Mouse (Mus musculus): ENCODE data around the gene Ffar4.

Ffar4 gene

GRCm38 (mm10) chr19:38107871-38108270 is 11.0 kb downstream of the Ffar4 start:
- DNase-seq (ENCODE audit: low spot score in 2 of 2), result no peak

DNA sequence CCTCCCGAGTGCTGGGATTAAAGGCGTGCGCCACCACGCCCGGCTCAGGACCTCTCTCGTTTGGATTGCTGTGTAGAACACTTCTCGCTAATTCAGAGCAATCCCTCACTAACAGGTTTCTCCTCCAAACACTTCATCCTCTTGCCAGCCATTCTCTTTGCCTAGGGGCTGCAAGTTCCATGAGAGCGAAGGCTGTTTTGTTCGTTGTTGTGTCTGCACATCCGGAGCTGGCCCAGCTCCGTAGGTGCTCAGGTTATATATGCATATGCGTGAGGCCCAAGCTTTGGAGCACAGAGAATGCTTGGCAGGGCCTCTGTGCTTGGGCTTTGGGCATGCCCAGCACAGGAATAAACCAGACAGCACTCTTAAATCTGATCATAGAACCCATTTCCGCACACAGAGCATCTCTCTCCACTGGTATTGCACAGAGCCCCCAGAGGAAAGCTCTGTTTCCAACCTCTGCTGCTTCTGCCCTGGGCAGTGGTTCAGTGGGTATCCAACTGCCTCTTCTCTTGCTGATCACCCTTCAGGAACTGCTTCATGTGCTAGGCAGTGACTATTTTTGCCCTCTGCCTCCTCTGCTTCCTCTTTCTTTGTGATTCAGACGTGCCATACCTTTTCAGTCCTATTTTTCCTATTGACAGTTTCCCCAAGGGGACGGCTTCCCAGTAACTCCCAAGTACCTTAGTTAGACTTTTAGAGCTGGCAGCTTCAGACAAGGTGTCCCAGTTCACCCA is 12.8 kb downstream of the Ffar4 start:
- no peak for DNase-seq (ENCODE audit: low spot score in 2 of 2)

DNA sequence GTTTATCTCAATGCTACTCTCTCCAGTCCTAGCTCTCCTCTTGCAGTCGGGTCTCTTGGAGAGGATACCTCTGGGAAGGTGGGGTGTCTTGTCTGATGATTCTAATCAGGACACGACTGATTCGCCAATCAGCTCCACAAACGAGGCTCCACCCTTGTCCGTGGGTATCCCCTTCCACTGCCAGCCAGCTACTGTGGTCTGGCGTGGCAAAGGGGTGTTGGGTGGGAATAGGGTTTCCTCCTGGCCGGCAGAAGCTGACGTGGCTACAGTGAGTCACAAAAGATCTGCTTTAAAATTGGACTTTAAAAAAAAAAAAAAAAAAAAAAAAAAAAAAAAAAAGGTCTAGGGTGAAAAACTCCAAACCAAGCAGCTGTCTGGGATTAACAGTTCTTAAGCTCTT is 14.2 kb downstream of the Ffar4 start:
- no peak for DNase-seq (ENCODE audit: low spot score in 2 of 2)

GRCm38 (mm10) chr19:38112575-38112974 is 15.7 kb downstream of the Ffar4 start:
- DNase-seq (ENCODE audit: low spot score in 2 of 2), result no peak

DNA sequence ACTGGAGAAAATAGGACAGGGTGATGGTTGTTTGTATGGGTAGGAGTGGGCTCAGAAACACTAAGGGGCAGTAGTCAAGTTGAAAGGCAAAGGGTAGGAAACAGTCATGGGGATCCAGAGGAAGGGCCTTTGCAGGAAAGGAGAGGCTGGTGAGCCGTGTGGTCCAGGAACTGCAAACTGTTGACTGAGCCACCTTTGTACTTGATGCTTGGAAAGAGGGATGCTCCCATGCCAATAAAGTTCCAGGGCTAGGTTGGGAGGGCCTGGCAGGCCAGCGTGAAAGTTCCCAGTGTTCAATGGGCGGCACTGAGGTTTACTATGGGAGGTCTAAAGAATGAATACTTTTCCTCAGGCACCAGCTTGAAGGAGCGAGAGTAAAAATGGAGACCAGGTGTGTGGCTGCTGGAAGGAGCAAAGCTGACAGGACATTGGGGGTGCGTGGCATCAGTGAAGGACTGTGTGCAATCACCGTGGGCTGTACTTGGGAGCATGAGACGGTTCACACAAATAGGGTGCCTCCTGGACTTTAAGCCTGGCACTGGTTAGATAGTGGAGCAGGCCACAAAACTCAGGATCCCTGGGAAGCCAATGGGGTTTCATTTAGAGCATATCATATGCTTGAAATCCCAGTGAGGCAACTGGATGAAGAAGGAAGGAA is 18.1 kb downstream of the Ffar4 start:
- no peak for DNase-seq (ENCODE audit: low spot score in 2 of 2)

GRCm38 (mm10) chr19:38120123-38120760 is 23.4 kb downstream of the Ffar4 start:
- DNase-seq (ENCODE audit: low spot score in 2 of 2), result no peak

DNA sequence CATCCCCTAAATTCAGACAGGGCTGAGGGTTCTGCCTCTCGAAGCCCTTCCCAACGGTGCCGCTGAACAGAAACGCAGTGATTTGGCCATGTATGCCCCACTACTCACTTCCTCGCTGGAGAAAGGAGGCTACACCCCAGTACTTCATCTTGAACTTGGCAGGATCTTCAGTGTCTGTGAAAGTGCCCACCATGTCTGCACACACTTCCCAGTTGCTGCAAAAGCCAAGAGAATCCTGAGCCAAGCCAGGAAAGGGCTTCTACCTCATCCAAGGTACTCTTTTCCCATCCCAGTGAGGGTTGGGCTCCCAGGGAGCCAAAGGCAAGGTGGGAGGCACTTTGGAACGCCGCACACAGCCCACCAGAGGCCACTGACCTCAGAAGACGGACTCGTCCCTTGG is 27.1 kb downstream of the Ffar4 start:
- DNase-seq (ENCODE audit: low spot score in 2 of 2), result peak in 1 of 2 experiments; percentile 2

GRCm38 (mm10) chr19:38124401-38125218 is 27.7 kb downstream of the Ffar4 start:
- peak; percentile 9 to 16 for DNase-seq (ENCODE audit: low spot score in 2 of 2)

GRCm38 (mm10) chr19:38125219-38125610 is 28.3 kb downstream of the Ffar4 start, which contains the start of gene Rbp4:
Gene Rbp4, minus strand, starts transcription at chr19:38125281.
- no peak for DNase-seq (ENCODE audit: low spot score in 2 of 2)

DNA sequence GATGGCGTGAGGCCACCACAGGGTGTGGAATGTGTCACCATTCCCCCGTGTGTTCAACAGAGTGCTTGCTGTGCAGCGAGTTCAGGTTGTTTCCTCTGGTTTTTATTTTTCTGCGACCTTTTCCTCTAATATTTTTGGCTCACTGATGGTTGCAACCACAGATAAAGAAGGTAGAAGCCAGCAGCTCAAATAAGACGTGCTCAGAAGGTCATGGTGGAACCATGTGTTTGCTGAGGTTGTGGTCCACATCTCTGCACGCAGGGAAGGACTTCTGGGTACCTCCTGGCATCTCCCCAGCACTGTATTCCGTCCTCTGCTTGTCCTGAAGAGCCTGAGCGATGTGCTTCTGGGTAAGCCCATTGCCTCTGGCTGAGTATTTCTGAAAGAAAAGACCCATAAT is 29.8 kb downstream of the Ffar4 start:
- DNase-seq (ENCODE audit: low spot score in 2 of 2), result no peak

DNA sequence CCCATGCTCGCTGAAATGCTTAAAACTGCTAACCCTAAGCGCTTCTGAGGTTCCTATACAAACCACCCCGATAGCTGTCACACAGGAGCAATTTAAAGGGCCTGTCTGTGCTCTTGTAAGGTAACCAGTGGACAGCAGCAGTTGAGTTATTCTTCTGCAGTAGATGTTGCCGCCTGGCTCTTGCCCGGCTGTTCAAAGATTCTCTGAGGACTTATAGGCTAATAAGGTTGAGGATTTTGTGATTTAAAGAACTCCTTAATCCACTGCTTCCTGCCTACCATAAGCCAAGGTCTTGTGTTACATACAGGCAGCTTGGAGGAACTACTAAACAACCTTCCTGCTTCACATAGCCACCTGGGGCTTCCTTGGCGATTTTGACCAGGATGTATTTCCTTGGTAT is 35.6 kb downstream of the Ffar4 start, which contains the start of gene Pde6c:
Gene Pde6c (plus strand): TSS at position 301 of the 400 bp plus-strand sequence.
- DNase-seq (ENCODE audit: low spot score in 2 of 2), result no peak

DNA sequence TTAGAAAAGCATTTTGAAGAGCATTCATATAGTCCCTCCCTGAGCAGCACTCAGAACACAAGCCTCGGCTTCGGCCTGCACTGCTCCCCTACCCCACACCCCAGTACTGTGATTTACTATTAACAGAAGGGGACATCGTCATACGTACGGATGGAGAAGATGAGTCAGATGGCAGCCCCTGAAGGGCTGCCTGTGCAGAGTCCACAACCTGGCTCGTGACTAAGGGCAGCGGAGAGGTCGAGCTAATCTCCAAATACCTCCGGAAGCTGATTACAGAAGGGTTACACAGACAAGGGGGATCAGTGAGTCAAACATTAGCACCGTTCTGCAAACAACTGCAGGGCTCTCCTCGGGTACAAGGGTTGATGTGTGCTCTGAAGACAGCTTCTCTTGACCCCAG is 37.1 kb downstream of the Ffar4 start:
- no peak for DNase-seq (ENCODE audit: low spot score in 2 of 2)

- no peak for DNase-seq (ENCODE audit: low spot score in 2 of 2)
Measured at GRCm38 (mm10) chr19:38134806-38135205, 37.9 kb downstream of the Ffar4 start.

DNA sequence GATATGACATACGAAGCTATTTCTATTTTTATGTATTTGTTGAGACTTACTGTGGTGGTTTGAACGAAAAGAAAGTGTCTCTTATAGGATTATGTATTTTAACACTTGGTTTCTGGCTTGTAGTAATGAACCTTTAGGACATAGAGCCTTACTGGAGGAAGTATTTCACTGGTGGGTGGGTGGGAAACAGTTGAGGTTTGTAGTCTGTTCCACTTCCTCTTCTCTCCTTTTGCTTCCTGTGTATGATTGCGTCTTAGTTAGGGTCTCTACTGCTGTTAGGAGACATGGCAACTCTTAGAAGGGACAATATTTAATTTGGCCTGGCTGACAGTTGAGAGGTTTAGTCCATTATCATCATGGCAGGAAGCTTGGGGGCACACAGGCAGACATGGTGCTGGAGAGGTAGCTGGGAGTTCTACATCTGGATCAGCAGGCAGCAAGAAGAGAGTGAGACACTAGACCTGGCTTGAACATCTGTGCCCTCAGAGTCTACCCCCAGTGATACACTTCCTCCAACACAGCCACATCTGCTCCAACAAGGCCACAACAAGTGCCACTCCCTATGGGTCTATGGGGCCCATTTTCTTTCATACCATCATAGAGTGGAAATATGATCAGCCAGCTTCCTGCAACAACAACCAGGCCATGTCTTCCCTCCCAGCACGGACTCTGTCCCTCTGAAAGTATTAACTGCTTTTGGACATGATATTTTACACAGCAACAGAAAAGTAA is 46.8 kb downstream of the Ffar4 start:
- no peak for DNase-seq (ENCODE audit: low spot score in 2 of 2)

GRCm38 (mm10) chr19:38156243-38156642 is 59.4 kb downstream of the Ffar4 start:
- no peak for DNase-seq (ENCODE audit: low spot score in 2 of 2)

GRCm38 (mm10) chr19:38161648-38162354 is 64.9 kb downstream of the Ffar4 start:
- DNase-seq (ENCODE audit: low spot score in 2 of 2), result no peak
